Mouse (Mus musculus) neural tube, embryonic 13.5 days (tissue): ENCODE results near the gene Vps13d. TPM values are rescaled to one million over a fixed set of nuclear protein-coding genes. Genes with fewer than 3 reads are reported as not detected.
A peak's percentile ranks its signal among the peaks of the same experiment; 100 is the strongest.

Experiments
- ATAC-seq: fragments of 200-750 bp; cut with Nextera tagmentation; 2 replicates; pipeline ENCODE4 v1.8.0; 2017; ENCODE audit warnings: low read depth, mild to moderate bottlenecking, moderate TSS enrichment, moderate library complexity
- H3K27ac ChIP-seq: fragments of 300-500 bp; sonication (generic); replicated peaks from 2 replicates; pipeline ENCODE4 v1.5.1; 2015; ENCODE audit warnings: moderate library complexity, mild to moderate bottlenecking, inconsistent platforms
- H3K27me3 ChIP-seq: fragments of 300-500 bp; sonication (generic); 2 replicates; pipeline ENCODE4 v1.6.1; 2015; ENCODE audit warnings: mild to moderate bottlenecking, inconsistent platforms
- H3K36me3 ChIP-seq: fragments of 300-500 bp; sonication (generic); 2 replicates; pipeline ENCODE4 v1.6.1; 2015; ENCODE audit warnings: mild to moderate bottlenecking, inconsistent platforms
- H3K4me1 ChIP-seq: fragments of 300-500 bp; sonication (generic); replicated peaks from 2 replicates; pipeline ENCODE4 v1.6.1; 2015; ENCODE audit warnings: inconsistent platforms
- H3K4me2 ChIP-seq: fragments of 300-500 bp; sonication (generic); 2 replicates; pipeline ENCODE4 v1.6.1; 2015; ENCODE audit warnings: inconsistent platforms, mild to moderate bottlenecking, moderate library complexity
- H3K4me3 ChIP-seq: fragments of 300-500 bp; sonication (generic); 2 replicates; pipeline ENCODE4 v1.5.1; 2015; ENCODE audit warnings: mild to moderate bottlenecking, inconsistent platforms
- H3K9ac ChIP-seq: fragments of 300-500 bp; sonication (generic); 2 replicates; pipeline ENCODE4 v1.6.1; 2015; ENCODE audit warnings: moderate library complexity, mild to moderate bottlenecking, inconsistent platforms
- H3K9me3 ChIP-seq: fragments of 300-500 bp; sonication (generic); 2 replicates; pipeline ENCODE4 v1.6.1; 2016; ENCODE audit warnings: inconsistent platforms
- WGBS: fragments of 180-500 bp; shearing (Covaris S2); methylation state at CpG from one replicate; pipeline ENCODE4 v1.1.7; 2015; 5-methylcytosine and 5-hydroxymethylcytosine counted together
- polyA plus RNA-seq: library from polyadenylated mRNA; unstranded; fragments of >200 nt; fragmentation: Nextera tagmentation; extraction: Ambion mirVana; gene quantifications from 2 replicates; pipeline ENCODE4 v1.2.1, GENCODE M21; 2015

The Vps13d gene
- polyA plus RNA-seq, 1 experiment from 2014 or later, result 6.3 TPM

DNA sequence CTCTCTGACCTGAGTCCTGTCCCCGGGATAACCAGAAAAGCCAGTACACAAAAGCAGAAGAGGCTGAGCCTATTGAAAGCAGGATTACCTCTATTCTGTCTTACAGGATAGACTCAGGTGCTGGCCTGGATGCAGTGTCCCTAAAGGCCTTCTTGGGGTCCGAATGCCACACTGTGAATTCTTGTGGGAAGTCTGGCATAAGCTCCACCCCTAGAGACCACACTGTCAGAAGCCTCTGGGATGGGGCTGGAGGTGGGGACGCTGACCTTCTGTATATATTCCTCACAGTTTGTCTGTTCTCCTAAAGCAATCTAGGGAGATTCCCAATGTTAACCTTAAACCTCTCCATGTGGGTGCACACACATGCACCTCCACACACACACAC is 244.5 kb downstream of the Vps13d start:
- peaks cover 19% of the 10 kb centered on the region for H3K4me1 ChIP-seq
- no peak for ATAC-seq
- no peak overlapping the region for H3K4me2 ChIP-seq
- H3K36me3 ChIP-seq, result no peaks in the 10 kb centered on the region
- H3K27me3 ChIP-seq, result no peaks in the 10 kb centered on the region
- no peak overlapping the region for H3K4me3 ChIP-seq
- H3K27ac ChIP-seq, result no peak overlapping the region
- 0 out of 2 replicates have a peak overlapping the region, but pooled peaks have one; percentile 3 for H3K9ac ChIP-seq
- 62% methylated on average over 3 of the region's 3 CpGs for WGBS
- no peaks in the 10 kb centered on the region for H3K9me3 ChIP-seq

- H3K27me3 ChIP-seq, result no peaks in the 10 kb centered on the region
- H3K27ac ChIP-seq, result 0 out of 2 replicates have a peak overlapping the region, but pooled peaks have one; percentile 10
Measured at GRCm38 (mm10) chr4:144949441-144950326, 245.1 kb downstream of the Vps13d start.

DNA sequence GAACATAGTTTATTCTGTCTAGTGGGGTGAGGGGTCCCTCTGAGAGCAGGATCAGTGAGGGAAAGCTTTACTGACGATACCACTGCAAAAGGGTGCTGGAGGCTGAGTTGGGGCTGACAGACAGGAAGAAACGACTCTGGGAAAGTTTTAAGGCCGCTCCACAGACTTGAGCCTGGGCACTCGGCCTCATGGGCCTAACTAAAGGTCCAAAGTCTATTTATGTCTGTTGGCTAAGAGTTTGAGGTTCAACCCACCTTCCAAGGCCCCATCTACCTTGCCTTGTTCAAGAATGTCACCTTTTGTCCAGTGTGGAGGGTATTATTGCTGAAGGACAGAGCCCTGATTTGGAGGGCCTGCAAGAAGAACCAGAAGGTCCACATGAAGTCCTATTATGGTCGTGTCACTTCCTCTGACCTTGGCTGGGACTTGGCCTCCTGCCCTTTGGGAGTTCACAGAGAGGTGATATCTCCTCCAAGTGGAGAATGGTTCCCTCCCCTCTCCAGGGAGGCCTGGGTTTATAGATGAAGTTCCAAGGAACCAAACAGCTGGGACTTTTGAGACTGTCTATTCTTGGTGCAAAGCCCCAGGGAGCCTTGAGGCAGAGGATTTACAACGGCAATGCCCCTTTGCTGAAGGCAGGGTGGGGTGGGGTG is 246.9 kb downstream of the Vps13d start:
- Histone ChIP-seq H3K27me3 (no peaks in the 10 kb centered on the region), H3K9ac (no peak overlapping the region), H3K4me2 (no peak overlapping the region), H3K4me3 (no peak overlapping the region), H3K9me3 (no peaks in the 10 kb centered on the region), H3K4me1 (peaks cover 19% of the 10 kb centered on the region), H3K36me3 (no peaks in the 10 kb centered on the region), H3K27ac (no peak overlapping the region)
- 70% methylated on average over 6 of the region's 6 CpGs for WGBS
- ATAC-seq, result no peak

More at GRCm38 (mm10) chr4:144949441-144950326, 245.1 kb downstream of the Vps13d start:
- H3K4me3 ChIP-seq, result no peak overlapping the region
- 11% methylated on average over 9 of the region's 9 CpGs for WGBS
- ATAC-seq, result peak; percentile 71
- no peak overlapping the region for H3K4me2 ChIP-seq
- H3K9me3 ChIP-seq, result no peaks in the 10 kb centered on the region
- 0 out of 2 replicates have a peak overlapping the region, but pooled peaks have one; percentile 3 for H3K9ac ChIP-seq
- peaks cover 19% of the 10 kb centered on the region for H3K4me1 ChIP-seq
- H3K36me3 ChIP-seq, result no peaks in the 10 kb centered on the region

- 84% methylated on average over 5 of the region's 5 CpGs for WGBS
- Histone ChIP-seq H3K9ac (no peak overlapping the region), H3K4me3 (no peak overlapping the region), H3K27ac (no peak overlapping the region), H3K4me2 (no peak overlapping the region), H3K27me3 (no peaks in the 10 kb centered on the region), H3K9me3 (no peaks in the 10 kb centered on the region), H3K4me1 (0 out of 2 replicates have a peak, but pooled peaks cover 5% of the 10 kb centered on the region), H3K36me3 (no peaks in the 10 kb centered on the region)
- no peak for ATAC-seq
Measured at GRCm38 (mm10) chr4:144943273-144943672, 251.5 kb downstream of the Vps13d start.

DNA sequence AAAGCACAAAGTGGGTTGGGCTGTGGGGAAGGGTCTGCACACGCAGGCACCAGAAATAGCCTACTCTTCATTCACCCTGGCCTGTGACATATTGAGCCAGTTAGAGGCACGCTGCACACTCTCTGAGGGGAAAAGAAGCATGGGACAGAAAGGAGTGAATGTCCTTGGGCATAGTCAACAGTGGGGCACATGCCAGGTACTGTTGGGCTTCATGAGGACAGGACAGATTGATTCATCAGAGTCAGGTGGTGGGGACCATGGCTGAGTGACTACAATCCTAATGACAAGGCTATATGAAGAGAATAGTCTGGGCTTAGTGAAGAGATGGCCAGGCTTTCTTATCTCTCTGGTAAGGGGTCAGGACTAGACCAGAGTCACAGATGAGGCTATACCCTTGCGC is 252.4 kb downstream of the Vps13d start:
- Histone ChIP-seq H3K4me3 (no peak overlapping the region), H3K9me3 (no peaks in the 10 kb centered on the region), H3K9ac (no peak overlapping the region)

GRCm38 (mm10) chr4:144940796-144941462 is 253.9 kb downstream of the Vps13d start:
- WGBS, result 73% methylated on average over 13 of the region's 13 CpGs
- Histone ChIP-seq H3K9me3 (no peaks in the 10 kb centered on the region), H3K4me2 (no peak overlapping the region), H3K27ac (no peak overlapping the region), H3K27me3 (no peaks in the 10 kb centered on the region), H3K4me3 (no peak overlapping the region), H3K9ac (no peak overlapping the region), H3K36me3 (no peaks in the 10 kb centered on the region), H3K4me1 (no peaks in the 10 kb centered on the region)
- ATAC-seq, result no peak

More for the DNA sequence above, 252.4 kb downstream of the Vps13d start:
- 95% methylated on average over 3 of the region's 3 CpGs for WGBS
- Histone ChIP-seq H3K4me1 (no peaks in the 10 kb centered on the region), H3K27me3 (no peaks in the 10 kb centered on the region), H3K4me2 (no peak overlapping the region), H3K27ac (no peak overlapping the region), H3K36me3 (no peaks in the 10 kb centered on the region)
- ATAC-seq, result no peak

GRCm38 (mm10) chr4:144939847-144940411 is 254.9 kb downstream of the Vps13d start:
- Histone ChIP-seq H3K27me3 (no peaks in the 10 kb centered on the region), H3K9me3 (no peaks in the 10 kb centered on the region), H3K9ac (no peak overlapping the region), H3K36me3 (no peaks in the 10 kb centered on the region), H3K4me2 (no peak overlapping the region), H3K4me1 (no peaks in the 10 kb centered on the region), H3K27ac (no peak overlapping the region), H3K4me3 (no peak overlapping the region)
- ATAC-seq, result no peak
- WGBS, result 66% methylated on average over 4 of the region's 4 CpGs

GRCm38 (mm10) chr4:144936563-144937154 is 258.1 kb downstream of the Vps13d start:
- WGBS, result 91% methylated on average over 3 of the region's 3 CpGs
- Histone ChIP-seq H3K9ac (no peak overlapping the region), H3K4me2 (no peak overlapping the region), H3K4me3 (no peak overlapping the region), H3K27ac (no peak overlapping the region), H3K36me3 (no peaks in the 10 kb centered on the region), H3K4me1 (no peaks in the 10 kb centered on the region), H3K9me3 (no peaks in the 10 kb centered on the region), H3K27me3 (no peaks in the 10 kb centered on the region)
- ATAC-seq, result no peak

GRCm38 (mm10) chr4:144934501-144934900 is 260.3 kb downstream of the Vps13d start:
- no peaks in the 10 kb centered on the region for H3K36me3 ChIP-seq
- H3K9me3 ChIP-seq, result no peaks in the 10 kb centered on the region
- H3K4me2 ChIP-seq, result no peak overlapping the region
- H3K27me3 ChIP-seq, result no peaks in the 10 kb centered on the region
- no peak overlapping the region for H3K9ac ChIP-seq
- ATAC-seq, result no peak
- WGBS, result 27% methylated on average over 1 of the region's 1 CpGs
- H3K4me3 ChIP-seq, result no peak overlapping the region
- peaks cover 9% of the 10 kb centered on the region for H3K4me1 ChIP-seq
- no peak overlapping the region for H3K27ac ChIP-seq

DNA sequence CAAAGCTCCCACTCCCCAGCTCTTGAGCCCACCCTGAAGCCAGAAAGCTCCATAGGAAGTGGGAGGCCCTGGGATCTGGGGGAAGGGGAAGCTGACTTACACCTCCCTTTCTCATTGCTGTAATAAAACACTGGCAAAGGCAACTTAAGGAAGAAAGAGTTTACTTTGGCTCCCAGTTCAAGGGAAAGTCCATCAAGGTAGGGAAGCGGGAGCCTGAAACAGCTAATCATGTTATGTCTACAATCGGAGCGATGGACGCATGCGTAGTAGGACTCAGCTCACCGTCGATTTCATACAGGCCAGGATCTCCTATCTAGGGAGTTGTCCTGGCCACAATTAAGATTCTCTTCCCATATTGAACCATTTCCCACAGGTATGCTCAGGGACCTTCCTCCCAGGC is 263.6 kb downstream of the Vps13d start:
- ATAC-seq, result no peak
- H3K4me1 ChIP-seq, result peaks cover 12% of the 10 kb centered on the region
- no peaks in the 10 kb centered on the region for H3K27me3 ChIP-seq
- H3K4me3 ChIP-seq, result no peak overlapping the region
- no peaks in the 10 kb centered on the region for H3K9me3 ChIP-seq
- WGBS, result 94% methylated on average over 7 of the region's 7 CpGs
- H3K36me3 ChIP-seq, result peaks cover 13% of the 10 kb centered on the region; the same call in 1 of the 2 replicates
- no peak overlapping the region for H3K4me2 ChIP-seq
- H3K27ac ChIP-seq, result no peak overlapping the region
- no peak overlapping the region for H3K9ac ChIP-seq

- H3K9ac ChIP-seq, result no peak overlapping the region
- no peak overlapping the region for H3K4me2 ChIP-seq
- H3K27ac ChIP-seq, result peak overlapping the region; percentile 64
- peak; percentile 73; the same call in 1 of the 2 replicates for ATAC-seq
- WGBS, result 49% methylated on average over 10 of the region's 10 CpGs
- no peaks in the 10 kb centered on the region for H3K27me3 ChIP-seq
- H3K9me3 ChIP-seq, result no peaks in the 10 kb centered on the region
- H3K4me3 ChIP-seq, result no peak overlapping the region
- peaks cover 12% of the 10 kb centered on the region for H3K4me1 ChIP-seq
- H3K36me3 ChIP-seq, result peaks cover 13% of the 10 kb centered on the region; the same call in 1 of the 2 replicates
Measured at GRCm38 (mm10) chr4:144930366-144930765, 264.4 kb downstream of the Vps13d start.
